Mouse (Mus musculus): ENCODE measurements at regions not wholly inside any gene's neighbourhood (a gene's known extent, or its start where the extent isn't known, plus 50 kb on each side); places are given as distances from the start of the nearest gene placed in this dataset.

DNA sequence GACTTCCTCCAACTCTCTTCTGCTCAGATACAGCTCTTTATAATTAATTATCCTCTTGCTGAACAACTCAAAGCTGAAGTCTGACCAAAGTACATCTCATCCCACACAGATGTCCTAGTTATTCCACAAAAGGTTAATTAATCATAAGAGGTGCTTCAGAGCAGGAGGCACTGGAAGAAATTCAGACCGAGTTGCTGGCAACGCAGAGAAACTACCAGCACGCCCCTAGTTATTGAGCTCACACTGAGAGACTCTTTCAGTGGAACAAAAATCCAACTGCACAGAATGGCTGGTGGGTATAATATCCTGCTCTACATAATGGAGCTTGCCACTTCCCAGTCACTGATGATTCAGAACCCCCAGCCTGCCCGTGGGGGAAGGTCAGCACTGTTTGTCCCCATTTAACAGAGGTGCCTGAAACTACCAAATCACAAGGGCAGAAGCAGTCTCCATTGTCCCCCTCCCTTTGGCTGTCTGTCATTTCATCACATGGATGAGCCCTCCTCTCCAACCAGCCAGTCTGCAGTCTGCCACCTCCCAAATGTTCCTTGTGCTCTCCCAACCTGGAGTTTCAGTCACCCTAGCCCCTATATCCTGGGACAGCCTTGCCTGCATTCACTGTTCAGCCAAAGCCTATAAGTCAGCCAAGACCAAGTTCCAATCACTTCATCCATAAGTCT is 170.3 kb upstream of the Creb1 start:
- DNase-seq (ENCODE audit: extremely low read depth, low read depth): no peak

- DNase-seq (ENCODE audit: extremely low read depth, low read depth): no peak
Observed at GRCm38 (mm10) chr1:64343268-64343667, 189.2 kb upstream of the Creb1 start.

- no peak for DNase-seq (ENCODE audit: extremely low read depth, low read depth)
Observed at GRCm38 (mm10) chr1:64341596-64341995, 190.8 kb upstream of the Creb1 start.

DNA sequence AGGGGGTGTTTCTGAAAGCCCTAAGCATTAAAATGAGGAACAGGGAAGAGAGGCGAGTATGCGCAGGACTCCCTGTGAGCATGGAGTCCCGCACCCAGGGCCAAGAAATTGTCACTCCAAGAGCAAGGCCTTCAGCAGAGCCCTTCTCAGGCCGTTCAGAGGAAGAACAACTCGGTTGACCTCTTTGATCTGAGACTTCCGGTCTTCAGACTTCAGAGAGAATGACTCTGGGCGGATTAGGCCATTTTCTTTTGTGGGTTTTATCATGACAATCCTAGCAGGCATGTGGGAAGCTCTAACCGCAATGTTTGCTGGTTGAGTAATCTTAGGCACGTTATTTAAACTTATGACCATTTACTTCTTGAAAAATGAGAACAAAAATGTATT is 193.9 kb upstream of the Creb1 start:
- DNase-seq (ENCODE audit: extremely low read depth, low read depth): no peak

- no peak for DNase-seq (ENCODE audit: extremely low read depth, low read depth)
Observed at GRCm38 (mm10) chr1:64337619-64338574, 194.5 kb upstream of the Creb1 start.

GRCm38 (mm10) chr1:64331566-64331965 is 200.9 kb upstream of the Creb1 start:
- DNase-seq (ENCODE audit: extremely low read depth, low read depth): no peak

- DNase-seq (ENCODE audit: extremely low read depth, low read depth): no peak
Observed at GRCm38 (mm10) chr1:64330721-64331120, 201.7 kb upstream of the Creb1 start.

- DNase-seq (ENCODE audit: extremely low read depth, low read depth): no peak
Observed at GRCm38 (mm10) chr1:64322197-64322596, 200.1 kb upstream of the Klf7 start.

DNA sequence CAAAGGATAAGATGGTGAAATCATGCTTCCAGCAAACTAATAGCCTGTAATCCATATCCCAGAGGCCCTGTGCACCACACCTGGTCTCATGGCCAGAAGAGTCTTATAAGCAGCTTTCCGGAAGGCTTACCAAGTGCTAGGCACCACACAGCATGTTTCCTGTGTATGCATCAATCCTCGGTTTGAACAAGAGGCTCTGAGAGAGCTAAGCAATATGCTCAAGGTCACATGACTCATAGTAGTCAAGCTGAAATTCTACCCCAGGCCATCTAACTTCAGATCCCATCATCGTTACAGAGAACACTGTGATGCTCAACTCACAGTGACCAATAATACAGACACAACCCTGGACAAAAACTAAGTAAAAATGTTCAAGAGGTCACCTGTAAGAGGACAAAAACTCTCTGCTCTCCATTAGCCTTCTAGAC is 197.1 kb upstream of the Klf7 start:
- no peak for DNase-seq (ENCODE audit: extremely low read depth, low read depth)

DNA sequence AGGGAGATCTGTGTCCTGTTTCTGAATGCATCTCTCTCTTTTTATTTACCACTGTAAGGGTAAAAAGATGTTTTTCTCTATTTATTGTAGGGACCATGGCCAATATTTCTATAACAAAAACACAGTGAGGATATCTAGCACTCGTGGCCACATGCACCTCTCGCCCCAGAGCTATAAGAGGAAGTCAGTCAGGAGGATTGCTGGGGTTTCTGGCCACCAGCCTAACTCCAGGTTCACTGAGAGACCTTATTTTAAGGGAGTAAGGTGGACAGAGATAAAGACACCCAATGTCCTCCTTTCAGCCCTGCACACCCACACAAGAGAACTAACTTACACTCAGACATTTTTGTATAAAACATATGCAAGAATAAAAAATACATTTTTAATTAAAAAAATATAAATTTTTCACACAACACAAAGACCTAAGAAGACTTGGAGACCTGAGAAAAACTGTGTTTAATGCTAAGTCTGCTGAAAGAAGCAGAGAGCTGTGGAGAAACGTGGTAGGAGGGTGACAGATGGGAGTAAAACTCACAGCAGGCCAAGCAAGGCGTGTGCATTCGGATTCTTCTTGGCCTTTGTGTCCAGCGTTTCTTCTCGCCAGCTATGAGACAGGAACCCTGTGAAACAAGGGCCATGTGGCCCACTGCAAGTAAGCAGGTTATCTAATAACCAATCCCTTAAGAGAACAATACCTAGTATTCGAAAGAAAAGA is 196.5 kb upstream of the Klf7 start:
- no peak for DNase-seq (ENCODE audit: extremely low read depth, low read depth)

DNA sequence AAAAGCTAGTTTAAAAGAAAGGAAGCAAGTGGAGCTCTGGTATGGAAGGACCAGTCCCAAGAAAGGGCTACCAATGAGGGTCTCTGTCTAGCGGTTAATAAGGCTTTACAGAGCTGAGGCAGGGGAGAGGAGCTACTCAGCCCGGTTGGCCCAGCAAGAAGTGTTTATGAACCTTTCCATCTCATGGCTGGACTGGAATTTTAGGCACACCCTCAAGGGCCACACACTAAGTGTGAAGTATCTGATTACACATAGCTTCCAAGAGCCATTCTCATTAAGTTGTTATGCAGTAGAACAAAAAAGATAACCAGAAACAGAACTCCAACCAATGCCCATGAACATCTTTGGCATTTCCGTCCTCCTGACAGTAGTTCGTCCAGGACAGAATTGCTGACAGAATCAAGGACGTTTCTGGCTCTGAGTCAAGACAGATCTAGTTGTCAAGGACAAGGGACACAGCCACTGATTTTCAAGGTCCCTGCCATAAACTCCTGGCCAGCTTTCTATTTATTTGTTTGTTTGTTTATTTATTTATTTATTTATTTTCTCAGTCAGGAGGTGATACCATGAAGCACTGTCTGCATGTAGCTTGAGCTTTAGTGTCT is 195.1 kb upstream of the Klf7 start:
- DNase-seq (ENCODE audit: extremely low read depth, low read depth): no peak

- DNase-seq (ENCODE audit: extremely low read depth, low read depth): no peak
Observed at GRCm38 (mm10) chr1:64311371-64311770, 189.3 kb upstream of the Klf7 start.

GRCm38 (mm10) chr1:64308560-64308959 is 186.5 kb upstream of the Klf7 start:
- no peak for DNase-seq (ENCODE audit: extremely low read depth, low read depth)

DNA sequence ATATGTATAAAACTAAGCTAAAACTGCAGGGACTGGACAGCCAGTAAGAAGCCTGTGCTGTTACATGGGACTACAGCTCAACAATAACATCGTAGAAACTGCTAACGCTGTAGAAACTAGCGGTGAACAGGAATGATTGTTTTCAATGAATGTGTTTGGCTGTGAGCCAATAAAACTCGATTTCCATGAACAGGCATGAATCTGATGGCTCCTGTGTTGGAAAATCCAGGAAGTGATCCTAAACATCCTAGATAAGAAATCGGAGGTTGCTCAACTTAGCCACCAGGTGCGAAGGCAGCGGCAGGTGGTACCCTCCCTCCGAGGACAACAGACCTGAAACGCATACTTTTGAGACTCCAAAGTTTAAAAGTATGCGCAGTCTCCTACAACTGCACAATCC is 186.0 kb upstream of the Klf7 start:
- DNase-seq (ENCODE audit: extremely low read depth, low read depth): no peak

DNA sequence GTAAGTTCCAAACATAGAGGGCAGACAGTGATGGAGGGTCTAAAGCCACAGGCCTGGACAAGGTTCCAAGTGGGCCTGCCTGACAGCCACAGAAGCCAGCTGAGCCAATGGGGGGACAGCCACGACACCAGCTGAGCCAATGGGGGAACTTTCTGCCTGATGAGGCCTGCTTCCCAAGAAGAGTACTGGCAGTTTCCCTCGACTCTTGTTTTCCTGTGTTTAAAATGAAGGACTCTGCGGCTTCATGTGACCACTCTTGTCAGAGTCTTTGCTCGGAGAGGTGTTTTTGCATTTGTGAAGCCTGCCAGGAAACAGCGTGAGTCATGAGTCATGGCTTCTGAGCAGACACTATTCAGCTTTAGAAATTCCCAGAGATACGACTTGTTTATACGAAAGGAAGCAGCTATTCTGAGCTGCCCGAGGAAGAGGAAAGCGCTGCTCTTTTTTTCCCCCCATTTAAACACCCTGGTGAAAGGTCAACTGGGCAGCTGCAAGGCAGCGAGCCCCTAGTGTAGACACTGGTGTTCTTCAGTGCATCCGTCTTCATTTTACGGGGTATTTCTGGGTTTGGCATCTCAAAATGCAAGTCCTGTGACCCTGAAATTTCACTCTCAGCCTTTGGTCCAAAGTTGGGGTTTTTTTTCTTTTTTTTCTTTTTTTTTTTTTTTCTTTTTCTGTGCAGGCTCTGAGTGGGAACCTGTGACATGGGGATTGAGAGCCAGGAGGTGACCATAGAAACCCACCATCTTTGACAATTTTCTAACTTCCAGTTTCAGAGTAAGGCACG is 183.5 kb upstream of the Klf7 start:
- DNase-seq (ENCODE audit: extremely low read depth, low read depth): no peak

DNA sequence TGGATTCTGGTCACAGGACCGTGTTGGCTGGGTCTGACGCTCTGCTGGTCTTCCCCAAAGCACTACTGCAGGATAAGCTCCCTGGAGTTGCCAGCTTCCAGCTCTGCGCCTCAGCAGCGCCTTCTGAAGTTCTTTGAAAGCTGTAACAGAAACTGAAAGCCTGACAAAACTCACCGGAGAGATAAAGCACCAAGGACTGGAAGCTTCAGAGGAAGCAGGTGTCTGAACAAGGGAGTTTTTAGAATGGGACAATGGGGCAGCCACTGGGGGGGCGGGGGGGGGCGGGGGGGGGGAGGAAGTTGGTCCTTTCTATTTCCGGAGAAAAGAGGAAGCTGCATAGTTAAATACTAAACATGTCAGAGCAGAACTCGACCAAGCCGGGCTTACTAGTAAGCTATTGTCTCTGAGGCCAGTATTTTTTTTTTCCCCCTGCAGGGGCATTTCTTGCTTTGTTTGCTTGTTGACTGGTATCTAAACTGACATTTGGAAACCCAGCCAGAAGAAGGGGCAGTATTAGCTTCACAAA is 180.8 kb upstream of the Klf7 start:
- peak; percentile 29 for DNase-seq (ENCODE audit: extremely low read depth, low read depth)

- no peak for DNase-seq (ENCODE audit: extremely low read depth, low read depth)
Observed at GRCm38 (mm10) chr1:64301530-64302061, 179.5 kb upstream of the Klf7 start.

DNA sequence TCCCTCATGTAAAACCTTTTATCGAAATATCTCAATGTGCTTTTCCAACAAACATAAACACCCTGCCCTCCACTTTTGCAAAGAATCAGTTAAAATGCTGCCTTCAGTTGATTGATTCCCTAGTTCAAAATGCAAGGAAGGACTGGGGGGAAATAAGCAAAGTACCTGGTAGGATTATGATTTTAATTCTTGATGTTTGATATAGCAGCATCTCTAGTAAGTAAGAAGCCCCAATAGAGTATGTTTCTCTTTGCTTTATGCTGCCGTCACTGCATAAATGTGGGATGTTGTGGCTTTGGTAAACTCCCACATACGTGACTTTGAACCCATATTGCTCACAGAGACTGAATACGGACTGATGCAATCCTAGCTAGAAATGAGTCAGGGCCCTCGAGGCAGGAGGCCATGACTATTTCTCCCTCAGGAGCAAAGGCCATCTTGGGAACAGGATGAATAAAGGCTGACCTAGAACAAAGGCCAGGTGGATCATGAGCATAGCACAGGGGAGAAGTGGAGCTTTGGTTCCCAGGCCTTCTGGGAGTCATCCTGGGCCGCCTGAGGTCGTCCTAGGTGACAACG is 179.0 kb upstream of the Klf7 start:
- no peak for DNase-seq (ENCODE audit: extremely low read depth, low read depth)

- DNase-seq (ENCODE audit: extremely low read depth, low read depth): no peak
Observed at GRCm38 (mm10) chr1:64298950-64299349, 176.9 kb upstream of the Klf7 start.

DNA sequence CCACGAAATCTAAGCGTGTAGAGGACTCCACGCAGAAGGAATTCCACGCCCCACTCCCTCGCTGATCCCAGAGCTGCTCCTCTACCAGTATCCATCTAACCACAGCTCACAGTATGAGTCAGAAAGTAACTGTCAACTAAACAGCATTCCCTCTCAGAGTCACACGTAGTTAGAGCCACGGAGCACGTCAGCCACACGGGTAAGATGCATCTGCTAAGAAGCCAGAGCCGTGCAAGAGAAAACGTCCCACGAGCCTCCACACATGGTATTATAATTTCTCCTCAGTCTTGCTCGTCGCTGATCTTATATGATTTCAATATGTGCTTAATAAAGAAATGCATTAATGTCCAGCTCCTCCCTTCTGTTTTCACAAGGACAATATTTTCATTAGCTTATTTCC is 176.1 kb upstream of the Klf7 start:
- no peak for DNase-seq (ENCODE audit: extremely low read depth, low read depth)

Measured in MEL-GATA-1-ER (cell line).